Mouse (Mus musculus): ENCODE measurements around the gene Lce1b.

DNA sequence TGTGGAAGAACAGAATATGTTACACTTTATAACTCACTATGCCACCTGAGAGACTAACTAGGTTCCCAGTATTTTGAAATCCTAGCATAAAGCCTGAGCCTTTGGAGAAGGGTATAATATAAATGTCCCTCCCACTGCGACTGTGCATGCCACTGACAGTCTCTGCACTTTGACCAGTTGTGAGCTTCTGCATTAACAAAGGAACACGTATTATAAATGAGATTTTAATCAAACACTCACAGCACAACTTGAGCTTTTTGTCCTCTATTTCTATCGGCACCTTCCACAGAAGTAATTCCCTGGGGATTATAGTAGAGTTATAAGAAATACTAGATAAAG lies 18.1 kb downstream of the Lce1b start:
- TF ChIP-seq CTCF (IDR thresholded peaks at IDR 0.05; ENCODE audit: insufficient read depth, low read length) = no peak
- TF ChIP-seq POLR2A (IDR thresholded peaks at IDR 0.05; ENCODE audit: borderline replicate concordance, extremely low read depth, low read depth, low read length) = no peak

All from lung, adult 2 months (tissue).